Mouse (Mus musculus): ENCODE data around the gene Ric8a. TPM values are rescaled to one million over a fixed set of nuclear protein-coding genes. Genes with fewer than 3 reads are reported as not detected.

The Ric8a gene
- total RNA-seq, 2 experiments from 2014 or later: 12.7 TPM

DNA sequence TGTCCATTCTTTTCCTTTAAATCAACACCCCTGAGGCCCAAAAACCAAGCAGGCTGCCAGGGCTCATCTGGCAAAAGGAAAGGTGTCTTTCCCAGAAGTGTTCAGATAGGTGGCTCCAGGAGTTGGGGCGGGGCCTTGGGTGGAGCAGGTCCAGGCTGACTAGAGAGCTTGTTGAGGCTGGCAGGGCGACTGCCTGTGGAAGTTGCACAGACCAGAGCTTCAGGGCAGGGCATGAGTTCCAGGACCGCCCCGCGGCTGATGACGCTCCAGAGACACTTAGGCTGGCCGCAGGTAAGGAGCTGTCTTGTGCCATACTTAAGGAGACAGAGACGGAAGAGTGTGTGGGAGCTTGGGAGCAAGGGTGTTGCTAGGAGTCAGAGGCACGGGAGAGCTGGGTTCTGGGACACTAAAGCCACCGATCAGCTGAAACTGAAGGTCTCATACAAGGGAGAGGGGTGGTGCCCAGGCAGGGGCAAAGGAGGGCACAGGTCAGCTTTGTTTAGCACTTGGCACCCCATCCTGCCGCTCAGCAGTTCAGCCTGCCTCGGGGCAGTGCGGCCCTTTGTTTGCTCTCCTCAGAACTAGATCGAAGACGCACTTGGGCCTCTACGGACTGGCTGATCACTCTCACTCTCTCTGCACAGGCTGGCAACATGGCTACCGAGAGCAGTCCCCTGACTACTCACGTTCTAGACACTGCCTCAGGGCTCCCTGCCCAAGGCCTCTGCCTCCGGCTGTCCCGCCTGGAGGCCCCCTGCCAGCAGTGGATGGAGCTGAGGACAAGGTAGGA, 21.6 kb upstream of the Ric8a start, which contains the start of gene Urah:
TSS of gene Urah (plus strand) at position 51 of the 790 bp plus-strand sequence.
- intact Hi-C loops (cut with DNase I): loop anchor here (10.0 kb wide), 1 partner anchor 760 kb away; no protein-coding TSS in a partner anchor
- no peak within 1 kb of the TSS for H3K27ac ChIP-seq
- no peak within 1 kb of the TSS for H3K4me3 ChIP-seq
- no peak for DNase-seq
- no peak for TF ChIP-seq CTCF (IDR thresholded peaks at IDR 0.05)

DNA sequence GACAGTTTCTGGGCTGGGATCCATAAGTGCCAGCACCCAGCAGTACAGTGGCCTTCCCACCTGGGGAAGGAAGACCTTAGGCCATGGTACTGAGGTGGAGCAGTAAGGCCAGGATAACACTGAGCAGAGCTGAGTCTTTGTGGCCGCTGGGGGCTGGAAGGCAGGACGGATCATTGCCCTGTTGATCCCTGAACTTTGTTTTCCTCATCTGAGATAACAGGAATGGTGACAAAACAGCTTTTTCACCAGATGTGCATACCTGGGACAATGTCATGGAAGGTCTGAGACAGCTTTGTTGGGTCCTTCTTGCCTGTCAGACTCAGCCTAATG, 21.0 kb upstream of the Ric8a start:
- Histone ChIP-seq H3K4me3 (no peak overlapping the region), H3K27ac (no peak overlapping the region)
- TF ChIP-seq CTCF (IDR thresholded peaks at IDR 0.05): no peak
- intact Hi-C loops (cut with DNase I): loop anchor here (10.0 kb wide), 1 partner anchor 761 kb away; no protein-coding TSS in a partner anchor
- DNase-seq: no peak

DNA sequence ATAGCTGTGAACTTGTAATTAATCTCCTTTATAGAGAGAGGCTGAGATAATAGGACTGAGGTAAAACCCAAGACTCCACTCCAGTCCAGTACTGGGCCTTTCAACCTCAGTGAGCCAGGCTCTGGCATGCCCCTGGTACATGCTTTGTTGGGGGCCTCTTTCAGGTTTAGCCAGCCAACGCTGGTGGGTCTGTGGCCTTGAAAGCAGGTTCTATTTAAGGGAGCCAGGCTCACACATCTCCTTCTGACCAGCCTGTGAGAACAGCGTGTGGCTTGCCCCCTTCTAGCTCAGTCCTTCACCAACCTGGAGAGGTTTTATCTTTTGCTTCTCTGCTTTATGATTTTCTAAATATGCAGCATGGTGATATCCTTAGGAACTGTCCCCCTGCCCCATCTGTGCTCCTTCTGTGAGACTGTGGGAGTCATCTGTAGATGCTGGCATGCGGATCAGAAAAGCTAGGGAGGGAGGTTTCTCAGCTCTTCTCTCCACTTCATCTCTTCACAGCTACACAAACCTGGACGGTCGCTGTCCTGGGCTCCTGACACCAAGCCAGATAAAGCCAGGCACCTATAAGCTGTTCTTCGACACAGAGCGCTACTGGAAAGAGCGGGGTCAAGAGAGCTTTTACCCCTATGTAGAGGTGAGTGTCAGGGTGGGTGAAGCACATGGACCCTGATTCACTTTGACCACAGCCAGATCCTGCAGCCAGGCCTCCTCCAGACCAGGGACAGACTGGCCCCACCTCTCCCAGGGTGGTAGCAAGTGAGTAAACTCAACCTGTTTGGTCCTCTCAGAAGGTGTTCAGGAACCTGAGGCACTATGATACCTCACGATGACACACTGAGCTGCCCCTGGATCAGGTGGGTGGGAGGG, 20.3 kb upstream of the Ric8a start:
- no peak for DNase-seq
- intact Hi-C loops (cut with DNase I): loop anchor here (10.0 kb wide), 1 partner anchor 762 kb away; no protein-coding TSS in a partner anchor
- Histone ChIP-seq H3K4me3 (no peak overlapping the region), H3K27ac (no peak overlapping the region)
- TF ChIP-seq CTCF (IDR thresholded peaks at IDR 0.05): no peak

DNA sequence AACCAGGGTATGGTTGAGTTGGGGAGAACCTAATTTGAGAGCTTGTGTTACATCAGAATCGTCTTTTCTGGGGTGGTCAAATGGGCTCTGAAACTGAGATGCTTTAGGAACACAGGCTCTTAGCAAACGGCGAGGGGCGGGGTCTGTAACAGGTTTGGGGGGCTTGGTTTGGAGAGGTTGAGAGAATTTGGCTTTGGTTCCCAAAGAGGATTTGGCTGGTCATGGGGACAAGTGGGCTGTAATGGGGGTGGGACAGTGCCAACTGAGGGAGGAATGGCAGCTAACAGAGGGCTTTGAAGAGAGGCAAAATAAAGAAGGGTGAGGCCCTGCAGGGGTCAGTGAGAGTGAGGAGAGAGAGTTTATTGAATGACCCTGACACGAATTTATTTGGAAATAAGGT, 17.2 kb upstream of the Ric8a start:
- DNase-seq: no peak
- Histone ChIP-seq H3K4me3 (no peak overlapping the region), H3K27ac (no peak overlapping the region)
- no peak for TF ChIP-seq CTCF (IDR thresholded peaks at IDR 0.05)
- intact Hi-C loops (cut with DNase I): loop anchor here (10.0 kb wide), 1 partner anchor 765 kb away; no protein-coding TSS in a partner anchor

DNA sequence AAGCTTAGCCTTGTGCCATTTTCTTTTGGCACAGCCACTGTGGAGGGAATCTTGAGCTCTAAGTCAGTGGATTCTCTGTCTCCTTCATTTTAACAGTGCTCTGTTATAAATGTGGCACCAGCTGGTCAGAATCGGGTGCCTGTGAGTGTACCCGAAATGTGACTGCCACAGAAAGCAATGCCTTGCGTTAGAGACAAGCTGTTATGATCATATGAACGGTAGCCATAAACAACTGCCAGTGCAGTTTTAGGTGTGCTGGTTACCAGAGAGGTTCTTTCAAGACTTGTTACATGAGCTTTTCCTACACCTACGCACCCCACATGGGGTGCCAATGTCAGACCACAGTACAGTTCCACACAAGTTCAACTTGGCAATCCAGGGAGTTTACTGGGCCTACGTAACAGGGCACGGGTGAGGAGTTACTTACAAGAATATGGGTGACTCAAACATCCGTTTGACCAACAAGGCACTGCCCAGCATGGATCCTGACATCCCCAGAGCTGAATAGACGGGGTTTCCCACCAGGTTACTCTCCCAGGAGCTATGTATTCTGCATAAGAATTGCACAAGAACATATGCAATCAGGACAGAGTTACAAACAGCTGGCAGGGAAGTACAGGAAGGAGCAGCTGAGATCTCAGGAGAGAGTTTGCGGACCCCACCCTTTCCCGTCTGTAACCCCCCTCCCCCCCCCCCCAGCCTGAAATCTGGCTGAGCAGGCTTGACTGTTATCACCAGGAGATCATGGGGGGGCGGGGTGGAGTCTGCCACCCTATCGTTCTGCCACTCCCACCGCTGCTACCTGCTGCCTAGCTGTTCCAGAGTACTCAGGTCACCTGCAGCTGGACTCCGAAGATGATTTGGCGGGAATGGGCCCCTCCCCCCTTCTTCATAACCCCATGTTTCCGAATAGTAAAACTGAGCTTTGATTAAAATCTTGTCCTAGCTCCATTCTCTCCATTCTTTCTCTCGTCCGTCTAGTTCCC, 15.7 kb upstream of the Ric8a start:
- H3K4me3 ChIP-seq: no peak overlapping the region
- intact Hi-C loops (cut with DNase I): loop anchor here (5.0 kb wide), 1 partner anchor 331 kb away; the partner anchor contains the start of gene Rnh1
- no peak for TF ChIP-seq CTCF (IDR thresholded peaks at IDR 0.05)
- no peak overlapping the region for H3K27ac ChIP-seq
- DNase-seq: no peak

DNA sequence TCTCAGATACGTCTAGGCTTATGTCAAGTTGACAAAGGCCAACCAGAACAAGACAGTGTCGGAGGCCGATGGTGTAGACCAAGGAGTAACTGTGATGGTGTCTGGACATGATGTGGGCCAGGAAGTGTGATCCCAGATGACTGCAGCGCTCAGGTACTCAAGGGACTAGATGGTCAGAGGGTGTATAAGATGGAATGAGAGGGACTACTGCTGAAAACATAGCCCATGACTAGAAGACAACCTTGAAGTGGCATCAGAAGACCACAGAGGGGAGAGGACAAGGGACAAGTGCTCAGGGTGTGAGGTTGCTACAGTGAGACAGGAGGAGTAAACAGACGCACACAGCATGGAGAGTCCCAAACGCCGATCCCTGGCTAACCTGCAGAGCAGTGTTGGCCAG, 13.0 kb upstream of the Ric8a start:
- Histone ChIP-seq H3K4me3 (no peak overlapping the region), H3K27ac (no peak overlapping the region)
- intact Hi-C loops (cut with DNase I): loop anchor here (1.0 to 5.0 kb wide), 2 partner anchors 204 to 328 kb away; partner anchors contain the start of gene Rnh1
- no peak for DNase-seq
- no peak for TF ChIP-seq CTCF (IDR thresholded peaks at IDR 0.05)

DNA sequence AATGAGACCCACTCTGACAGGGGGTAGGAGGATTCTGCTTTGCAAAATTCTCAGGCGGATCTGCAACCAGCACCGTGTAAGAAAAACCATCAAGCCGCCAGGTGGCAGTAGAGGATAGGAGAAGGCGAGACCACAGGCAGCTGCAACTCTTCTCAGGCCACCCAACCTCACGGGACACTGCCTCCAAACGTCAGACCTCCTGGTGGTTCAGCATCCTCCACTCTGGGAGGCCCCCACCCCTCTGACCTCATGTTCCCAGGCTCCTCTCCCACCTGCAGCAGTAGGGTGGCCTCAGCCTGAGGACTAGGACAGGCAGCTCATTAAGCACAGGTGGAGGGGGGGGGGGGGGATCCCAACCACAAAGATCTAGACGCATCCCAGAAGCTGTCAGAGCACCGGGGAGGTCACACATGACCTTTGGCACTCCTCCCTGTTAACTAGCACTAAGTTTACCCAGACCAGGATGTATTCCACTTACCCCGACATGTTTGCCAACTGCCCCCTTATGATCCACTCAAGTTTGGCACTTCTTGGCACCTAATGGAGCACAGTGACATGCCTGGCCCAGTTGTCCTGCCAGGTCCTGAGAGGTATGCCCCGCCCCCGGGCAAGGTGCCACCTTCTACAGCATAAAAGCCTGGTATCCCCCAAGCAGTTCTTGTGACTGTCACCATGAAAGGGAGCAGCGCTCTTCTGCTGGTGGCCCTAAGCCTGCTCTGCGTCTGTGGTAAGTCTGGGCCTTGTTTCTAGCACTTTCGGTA, 11.7 kb upstream of the Ric8a start, which contains the start of gene Scgb1c1:
TSS of gene Scgb1c1 (plus strand) at position 643 of the 761 bp plus-strand sequence.
- DNase-seq: peak; percentile 93
- TF ChIP-seq CTCF (IDR thresholded peaks at IDR 0.05): peak; percentile 89
- Histone ChIP-seq H3K4me3 (no peak within 1 kb of the TSS), H3K27ac (no peak within 1 kb of the TSS)
- intact Hi-C loops (cut with DNase I): loop anchor here (1.0 to 5.0 kb wide), 3 partner anchors 58 to 327 kb away; partner anchors contain the start of gene Rnh1

DNA sequence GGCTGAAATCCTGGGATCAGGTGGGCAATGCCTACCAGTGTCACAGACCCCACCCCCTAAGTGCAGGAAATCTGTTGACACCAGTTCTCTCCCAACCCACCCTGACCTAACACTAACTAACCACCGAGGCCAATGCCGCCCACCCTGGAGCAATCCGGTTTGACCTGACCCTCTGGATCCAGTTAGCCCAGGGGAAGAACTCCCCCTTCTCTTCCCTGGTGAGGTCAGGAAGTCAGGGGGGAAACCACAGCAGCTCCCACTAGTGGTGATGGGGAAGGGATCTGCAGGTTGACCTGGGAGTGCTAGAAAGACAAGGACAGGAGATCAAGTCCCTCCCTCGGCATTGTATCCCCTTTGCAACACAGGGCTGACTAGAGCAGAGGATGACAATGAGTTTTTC, 11.1 kb upstream of the Ric8a start:
- Histone ChIP-seq H3K4me3 (no peak overlapping the region), H3K27ac (no peak overlapping the region)
- peak; percentile 9 for DNase-seq
- TF ChIP-seq CTCF (IDR thresholded peaks at IDR 0.05): no peak; the same call in 1 of the 2 replicates
- intact Hi-C loops (cut with DNase I): loop anchor here (1.0 kb wide), 1 partner anchor 58 kb away; no protein-coding TSS in a partner anchor

DNA sequence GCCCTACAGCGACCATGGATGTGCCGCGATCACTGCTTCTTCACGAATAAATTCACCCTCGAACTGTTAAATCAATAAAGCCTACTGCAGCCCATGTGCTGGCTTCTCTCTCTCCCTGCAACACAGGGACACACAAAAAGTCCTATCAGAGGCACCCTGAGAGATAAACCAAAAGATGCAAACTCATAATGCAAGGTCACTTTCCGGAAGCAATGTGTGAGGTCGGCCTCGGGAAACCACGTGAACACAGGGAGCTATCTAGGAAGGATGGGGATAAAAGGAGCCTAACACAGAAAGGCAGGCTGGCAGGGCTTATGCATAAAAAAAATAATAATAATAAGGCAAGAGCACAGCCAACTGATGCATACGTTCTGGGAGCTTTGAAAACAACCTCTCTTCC, 10.1 kb upstream of the Ric8a start:
- Histone ChIP-seq H3K4me3 (no peak overlapping the region), H3K27ac (no peak overlapping the region)
- no peak for TF ChIP-seq CTCF (IDR thresholded peaks at IDR 0.05)
- DNase-seq: no peak
- intact Hi-C loops (cut with DNase I): no loop called here

DNA sequence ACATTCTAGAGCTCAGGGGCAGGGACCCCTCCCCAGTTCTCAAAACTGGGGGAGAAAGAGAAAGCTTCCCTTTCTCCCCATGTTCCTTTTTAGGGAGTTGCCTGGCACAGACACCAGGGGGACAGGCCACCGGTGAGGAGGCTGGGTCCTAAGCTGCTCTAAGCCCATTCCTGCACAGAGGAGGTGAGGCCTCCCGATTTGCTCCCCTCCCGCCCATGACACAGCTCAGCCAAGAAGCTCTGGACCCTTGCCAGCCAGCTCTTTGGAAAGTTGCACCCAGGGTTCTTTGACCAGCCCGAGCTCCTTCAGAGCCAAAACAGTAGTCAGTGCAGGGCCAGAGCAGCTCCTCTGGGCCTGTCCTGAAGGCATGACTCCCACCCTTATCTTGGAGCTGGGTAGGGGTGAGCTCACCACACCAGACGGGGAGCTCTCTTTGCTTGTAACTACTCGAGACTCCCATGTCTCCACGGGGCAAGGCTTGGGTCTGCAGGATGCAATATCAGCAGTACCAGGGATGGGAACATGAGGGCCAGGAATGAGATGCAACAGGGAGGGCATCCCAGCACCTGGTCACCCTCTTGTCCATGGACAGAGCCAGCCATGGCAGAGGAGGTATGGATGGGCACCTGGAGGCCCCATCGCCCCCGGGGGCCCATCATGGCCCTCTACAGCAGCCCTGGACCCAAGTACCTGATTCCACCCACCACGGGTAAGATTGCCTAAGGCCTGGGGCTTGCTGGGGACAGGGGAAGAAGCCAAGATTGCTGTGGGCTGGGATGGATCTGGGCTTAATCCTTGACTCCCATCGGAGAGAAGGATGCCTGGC, 8.8 kb upstream of the Ric8a start, which contains the start of gene Odf3:
TSS of gene Odf3 (plus strand) at position 51 of the 826 bp plus-strand sequence.
- no peak within 1 kb of the TSS for H3K4me3 ChIP-seq
- DNase-seq: peak; percentile 25
- H3K27ac ChIP-seq: no peak within 1 kb of the TSS
- no peak for TF ChIP-seq CTCF (IDR thresholded peaks at IDR 0.05)
- intact Hi-C loops (cut with DNase I): no loop called here
